Mouse (Mus musculus): ENCODE results near the gene Pcsk2. TPM values are rescaled to one million over a fixed set of nuclear protein-coding genes. Genes with fewer than 3 reads are reported as not detected.

Gene Pcsk2
- total RNA-seq, 2 experiments from 2014 or later = 4.5 to 6.5 TPM

DNA sequence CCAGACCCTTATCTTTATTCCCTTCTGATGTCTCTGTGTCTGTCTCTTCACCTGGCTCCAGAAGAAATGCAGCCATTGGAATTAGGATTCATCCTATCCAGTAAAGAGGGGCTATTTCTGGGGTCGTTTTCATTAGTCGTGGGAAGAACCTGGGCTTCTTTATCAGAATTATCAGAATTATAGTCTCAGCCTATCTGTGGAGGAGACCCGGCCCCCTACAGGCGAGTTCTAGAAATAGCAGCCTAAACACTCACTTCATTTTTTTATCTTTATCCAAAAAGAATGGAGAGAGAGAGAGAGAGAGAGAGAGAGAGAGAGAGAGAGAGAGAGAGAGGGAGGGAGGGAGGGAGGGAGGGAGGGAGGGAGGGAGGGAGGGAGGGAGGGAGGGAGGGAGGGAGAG is 177.3 kb downstream of the Pcsk2 start:
- no peak for DNase-seq (ENCODE audit: low spot score in 2 of 2)

DNA sequence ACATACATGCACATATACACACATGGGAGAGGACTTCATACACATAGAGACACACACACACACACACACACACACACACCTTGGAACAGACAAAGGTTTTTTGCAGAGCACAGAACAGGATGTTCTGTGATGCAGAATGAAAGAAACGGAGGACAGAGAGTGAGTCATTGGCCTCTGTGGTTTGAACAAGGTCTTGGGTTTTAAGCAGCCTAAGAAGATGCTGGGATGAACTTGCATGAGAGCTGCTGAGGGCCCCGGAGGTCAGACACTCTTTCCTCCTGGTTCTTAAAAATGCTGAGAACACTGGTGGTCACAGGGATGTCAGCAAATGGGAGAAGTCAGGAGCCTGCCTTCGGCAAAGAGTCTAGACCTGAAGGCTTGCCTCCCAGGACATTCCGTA is 178.1 kb downstream of the Pcsk2 start:
- no peak for DNase-seq (ENCODE audit: low spot score in 2 of 2)

DNA sequence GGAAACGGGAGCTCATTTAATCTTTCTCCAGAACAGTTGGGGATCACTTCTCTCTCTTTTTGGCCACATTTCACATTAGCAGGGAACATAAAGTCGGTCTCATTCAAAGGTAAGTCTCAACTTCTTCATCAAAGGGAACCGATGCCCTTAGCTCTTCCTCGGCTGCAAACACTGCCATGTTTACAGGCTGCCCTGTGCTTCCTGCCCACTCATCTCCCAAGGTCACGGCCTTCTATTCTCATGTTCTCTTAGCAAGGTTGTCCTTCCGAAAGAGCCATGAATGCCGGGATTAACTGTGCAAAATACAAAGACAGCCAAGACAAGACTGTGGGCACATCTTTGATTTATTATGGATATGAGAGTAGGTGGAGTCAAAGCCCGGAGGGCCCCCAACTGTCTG is 178.8 kb downstream of the Pcsk2 start:
- DNase-seq (ENCODE audit: low spot score in 2 of 2) = peak in 1 of 2 experiments; percentile 29

DNA sequence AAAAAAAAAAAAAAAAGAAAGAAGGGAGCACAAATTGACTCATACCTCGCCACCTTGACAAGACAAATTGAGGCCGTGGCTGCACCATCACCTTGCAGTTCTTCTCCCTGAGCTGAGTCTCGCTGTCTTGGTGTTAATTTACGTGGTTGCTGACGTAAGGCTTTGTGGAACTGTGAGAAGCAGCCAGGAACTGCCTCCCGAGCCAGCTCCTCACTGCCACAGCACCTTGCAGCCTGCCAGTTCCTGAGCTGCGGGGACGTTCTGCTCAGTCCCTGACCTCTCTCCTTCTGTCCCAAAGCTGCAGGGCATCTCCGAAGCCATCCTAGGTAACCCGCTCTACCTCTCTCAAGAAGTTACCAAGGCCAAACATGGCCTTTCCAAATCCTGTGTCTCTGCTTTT is 186.5 kb downstream of the Pcsk2 start:
- DNase-seq (ENCODE audit: low spot score in 2 of 2) = peak in 1 of 2 experiments; percentile 23

DNA sequence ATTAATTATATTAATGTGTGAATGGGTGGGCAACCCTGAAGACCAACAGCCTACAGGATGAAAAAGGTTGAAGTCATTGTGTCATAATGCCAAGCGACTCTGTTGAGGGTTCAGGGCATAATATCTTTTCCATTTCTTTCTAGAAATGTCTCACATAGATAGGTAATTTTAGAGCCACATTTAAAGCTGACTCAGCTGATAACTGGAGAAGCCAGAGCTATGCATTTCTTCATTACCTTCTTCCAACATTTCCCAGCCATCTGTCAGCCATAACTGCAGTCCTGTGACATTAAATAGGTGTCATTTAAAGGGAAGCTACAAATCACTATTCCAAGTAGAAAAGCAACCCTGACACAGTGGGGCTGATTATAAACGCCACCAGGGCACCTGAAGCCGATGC is 189.5 kb downstream of the Pcsk2 start:
- DNase-seq (ENCODE audit: low spot score in 2 of 2) = no peak

DNA sequence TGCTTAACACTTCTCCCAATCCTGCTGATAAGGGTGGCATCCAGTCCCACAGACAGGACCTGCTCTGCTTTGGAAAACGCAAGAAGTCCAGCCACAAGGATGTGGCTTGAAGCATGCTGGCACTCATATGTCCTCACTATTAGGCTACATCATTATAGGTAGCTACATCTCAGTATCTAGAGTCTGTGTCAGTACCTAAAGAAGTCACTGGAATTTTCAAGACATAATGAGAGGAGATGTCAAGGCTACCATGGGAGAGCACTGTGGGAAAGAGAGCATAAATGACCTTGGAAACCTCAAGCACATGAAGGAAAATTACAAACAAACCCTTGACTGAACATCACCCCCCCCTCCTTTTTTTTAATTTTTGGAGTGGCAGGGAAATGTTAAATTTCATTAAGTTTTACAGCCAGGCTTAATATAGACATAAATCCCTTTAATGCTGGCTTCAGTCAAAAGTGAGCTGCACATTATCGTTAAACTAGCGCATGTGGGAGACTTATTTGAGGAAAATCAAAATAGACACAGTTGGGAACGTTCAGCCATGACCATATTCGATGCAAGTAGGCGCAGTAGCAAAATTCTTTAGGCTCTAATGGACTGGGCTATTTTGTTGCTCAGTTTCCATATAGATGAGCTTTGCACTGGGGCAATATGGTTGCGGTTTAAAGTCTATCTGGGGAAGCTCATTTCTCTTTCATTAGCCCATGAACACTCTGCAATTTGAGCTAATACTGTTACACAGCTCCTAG is 193.7 kb downstream of the Pcsk2 start:
- no peak for DNase-seq (ENCODE audit: low spot score in 2 of 2)

DNA sequence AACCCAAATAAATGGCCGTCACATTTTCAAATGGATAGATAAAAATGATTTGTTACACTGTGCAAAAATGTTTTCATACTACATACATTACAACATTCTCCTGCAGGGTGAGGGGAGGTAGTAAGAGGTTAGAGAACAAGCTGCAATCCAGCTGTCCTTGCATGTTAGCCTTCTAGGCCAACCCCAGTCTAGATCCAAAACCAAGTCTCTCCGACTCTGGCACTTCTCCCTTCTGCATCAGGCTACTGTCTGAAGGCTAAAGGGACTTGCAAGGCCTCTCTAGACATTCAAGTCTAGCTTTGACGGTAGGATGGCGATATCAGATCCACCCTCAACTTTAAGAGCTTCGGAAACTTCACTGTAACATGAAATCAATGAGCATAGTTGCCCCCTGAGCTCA is 196.5 kb downstream of the Pcsk2 start:
- DNase-seq (ENCODE audit: low spot score in 2 of 2) = no peak

DNA sequence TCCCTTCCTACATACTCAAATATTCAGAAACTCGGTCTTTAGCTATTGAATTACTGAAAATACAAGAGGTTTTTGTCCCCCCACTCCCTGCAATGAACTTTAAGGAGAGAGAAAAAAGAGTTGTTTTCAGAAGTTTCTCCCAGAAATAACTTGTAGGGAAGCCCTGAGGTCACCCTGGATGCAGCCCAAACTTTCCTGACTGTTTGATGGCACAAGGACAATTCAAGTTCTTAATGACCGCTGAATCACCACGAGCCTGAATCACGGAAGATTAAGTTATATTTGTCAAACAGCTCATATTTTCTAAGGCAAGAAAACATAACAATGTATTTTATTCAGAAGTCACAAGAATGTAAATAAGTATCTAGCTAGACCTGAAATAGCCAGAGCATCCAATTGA is 197.1 kb downstream of the Pcsk2 start:
- DNase-seq (ENCODE audit: low spot score in 2 of 2) = no peak

DNA sequence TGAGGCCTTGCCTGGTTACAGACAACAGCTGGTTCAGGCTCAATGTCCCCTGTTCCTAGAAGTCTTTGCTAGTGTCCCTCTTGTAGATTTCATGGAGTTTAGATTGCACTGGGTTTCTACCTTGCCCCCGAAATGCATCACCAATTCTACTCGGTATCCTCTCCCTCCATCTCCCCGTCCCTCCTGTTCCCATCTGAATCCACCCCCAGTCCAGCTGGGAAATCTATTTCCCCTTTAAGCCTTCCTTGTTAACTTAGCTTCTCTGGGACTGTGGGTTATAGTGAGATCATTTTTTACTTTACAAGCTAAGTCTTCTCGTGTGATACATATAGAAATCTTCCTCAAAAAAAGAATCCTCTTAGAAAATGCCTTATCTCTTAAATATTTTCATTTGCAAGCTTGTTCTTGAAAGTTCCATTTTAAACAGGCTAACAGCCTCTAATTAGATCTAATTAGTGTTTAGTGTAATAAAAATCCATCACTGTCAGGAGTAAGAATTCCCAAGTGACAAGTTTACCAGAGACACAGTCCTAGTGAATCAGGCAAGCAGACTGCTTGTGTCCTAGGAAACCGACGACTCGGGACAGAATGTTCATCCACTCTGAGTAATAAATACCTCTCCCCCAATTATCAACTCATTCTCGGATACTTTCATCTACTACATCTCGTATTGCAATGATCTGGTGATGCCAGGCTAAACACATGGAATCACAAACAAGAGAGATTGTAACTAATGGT is 206.3 kb downstream of the Pcsk2 start:
- no peak for DNase-seq (ENCODE audit: low spot score in 2 of 2)

DNA sequence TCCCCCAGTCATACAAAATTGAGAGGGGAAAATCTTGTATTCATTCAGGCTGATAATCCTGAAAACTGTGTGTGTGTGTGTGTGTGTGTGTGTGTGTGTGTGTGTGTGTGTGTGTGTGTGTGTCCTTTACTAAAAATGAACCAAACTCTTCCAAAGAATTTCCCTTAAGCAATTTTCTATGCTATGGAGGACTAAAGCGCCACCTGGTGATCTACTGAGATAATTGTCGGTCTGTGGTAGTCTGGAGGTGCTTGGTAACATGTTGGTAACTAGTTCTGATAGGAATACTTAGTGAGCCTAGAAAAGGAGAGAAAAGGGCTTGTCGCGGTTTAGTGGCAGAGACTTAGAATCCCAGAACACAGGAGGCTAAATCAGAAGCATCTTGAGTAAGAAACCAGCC is 230.5 kb downstream of the Pcsk2 start:
- DNase-seq (ENCODE audit: low spot score in 2 of 2) = peak in 1 of 2 experiments; percentile 37

DNA sequence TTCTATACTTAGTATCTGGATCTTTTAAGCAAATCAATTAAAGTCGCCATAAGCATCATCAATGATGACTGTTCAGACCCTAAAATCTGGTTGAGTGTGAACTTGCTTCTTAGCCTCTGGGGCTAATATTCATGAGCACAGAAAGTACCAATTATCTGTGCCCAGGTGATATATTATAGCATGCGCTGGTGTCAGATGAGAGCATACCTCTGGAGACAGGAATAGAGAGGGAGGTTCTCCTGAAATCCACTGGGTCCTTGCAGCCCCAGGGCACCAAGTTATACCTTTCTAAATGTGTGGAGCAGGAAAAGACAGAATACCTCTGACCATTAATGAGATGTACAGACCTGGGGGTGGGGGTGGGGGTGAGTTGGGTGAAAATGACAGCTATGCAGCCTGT is 234.4 kb downstream of the Pcsk2 start:
- DNase-seq (ENCODE audit: low spot score in 2 of 2) = no peak

DNA sequence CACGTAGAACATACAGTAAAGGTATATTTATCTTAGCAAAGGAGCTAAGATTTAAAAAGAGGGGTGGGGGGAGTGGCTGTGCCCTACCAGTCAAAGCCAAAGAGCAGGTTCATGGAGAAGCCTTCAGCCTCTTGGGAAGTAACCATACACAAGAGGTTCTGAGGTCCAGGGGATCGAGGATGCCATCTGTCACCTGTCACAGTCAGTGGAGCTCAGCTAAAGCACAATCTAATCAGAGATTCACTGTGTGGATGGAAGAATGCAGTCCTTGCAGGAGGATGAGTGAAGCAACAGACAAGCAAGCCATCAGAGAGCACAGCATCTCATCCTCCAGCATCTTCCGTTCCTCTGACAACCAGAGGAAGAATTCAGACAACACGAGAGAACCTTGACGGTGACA is 244.0 kb downstream of the Pcsk2 start:
- no peak for DNase-seq (ENCODE audit: low spot score in 2 of 2)

DNA sequence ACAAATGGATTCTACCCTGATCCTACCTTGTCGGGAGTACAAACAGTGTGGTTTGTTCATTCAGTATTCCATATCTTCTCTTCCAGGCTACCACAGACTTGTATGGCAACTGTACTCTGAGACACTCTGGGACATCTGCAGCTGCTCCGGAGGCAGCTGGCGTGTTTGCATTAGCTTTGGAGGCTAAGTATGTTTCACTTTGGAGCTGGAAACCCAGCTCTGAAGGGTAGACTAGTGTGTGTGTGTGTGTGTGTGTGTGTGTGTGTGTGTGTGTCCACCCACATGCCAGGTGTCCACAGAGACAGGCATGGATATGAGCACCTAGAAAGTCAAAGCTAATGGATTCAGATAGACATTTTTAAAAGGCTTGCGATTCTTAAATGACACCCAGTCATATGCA is 249.9 kb downstream of the Pcsk2 start:
- DNase-seq (ENCODE audit: low spot score in 2 of 2) = no peak

DNA sequence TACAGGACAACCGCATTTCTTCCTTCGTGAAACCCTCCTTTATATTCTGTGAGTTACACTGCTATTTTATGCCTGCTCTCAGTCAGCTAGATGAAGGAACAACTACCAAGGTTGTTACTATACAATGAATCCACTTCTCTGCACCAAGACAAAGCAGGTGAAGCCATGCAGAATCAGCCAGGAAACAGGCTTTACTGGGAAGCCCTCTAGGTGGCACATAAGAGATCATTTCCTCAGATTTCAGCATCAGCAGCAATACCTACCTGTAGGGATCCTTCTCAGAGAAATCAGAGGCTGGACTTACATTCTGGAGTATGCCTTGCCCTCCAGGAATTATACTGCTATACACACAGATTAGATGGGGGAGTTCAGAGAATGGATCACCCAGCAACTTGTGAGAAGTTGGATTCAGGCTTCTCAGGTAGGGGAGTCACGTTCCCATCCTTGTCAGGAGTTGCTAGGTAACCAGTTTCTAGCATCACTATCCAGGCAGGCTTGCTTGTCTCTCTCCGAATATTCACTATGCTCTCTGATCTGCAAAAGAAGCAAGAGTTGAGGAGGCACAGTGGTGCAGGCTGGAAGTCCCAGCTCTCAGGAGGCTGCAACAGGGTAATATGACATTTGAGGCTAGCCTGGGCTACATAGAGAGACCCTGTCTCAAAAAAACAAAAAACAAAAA is 250.5 kb downstream of the Pcsk2 start:
- no peak for DNase-seq (ENCODE audit: low spot score in 2 of 2)

DNA sequence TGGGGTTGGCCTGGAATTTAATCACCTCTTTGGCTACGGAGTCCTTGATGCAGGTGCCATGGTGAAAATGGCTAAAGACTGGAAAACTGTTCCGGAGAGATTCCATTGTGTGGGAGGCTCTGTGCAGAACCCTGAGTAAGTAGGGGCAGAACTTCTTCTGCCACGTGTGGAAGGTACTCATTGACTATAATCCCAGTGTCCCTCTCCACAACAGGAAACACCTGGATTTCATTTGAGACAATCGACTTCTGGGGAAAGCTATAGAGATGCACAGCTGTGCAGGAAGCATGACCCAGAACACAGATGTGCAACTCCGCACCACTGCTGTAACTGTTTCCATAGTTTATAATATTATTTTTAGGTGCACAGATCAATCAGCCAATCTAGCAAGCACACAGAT is 255.1 kb downstream of the Pcsk2 start:
- no peak for DNase-seq (ENCODE audit: low spot score in 2 of 2)

DNA sequence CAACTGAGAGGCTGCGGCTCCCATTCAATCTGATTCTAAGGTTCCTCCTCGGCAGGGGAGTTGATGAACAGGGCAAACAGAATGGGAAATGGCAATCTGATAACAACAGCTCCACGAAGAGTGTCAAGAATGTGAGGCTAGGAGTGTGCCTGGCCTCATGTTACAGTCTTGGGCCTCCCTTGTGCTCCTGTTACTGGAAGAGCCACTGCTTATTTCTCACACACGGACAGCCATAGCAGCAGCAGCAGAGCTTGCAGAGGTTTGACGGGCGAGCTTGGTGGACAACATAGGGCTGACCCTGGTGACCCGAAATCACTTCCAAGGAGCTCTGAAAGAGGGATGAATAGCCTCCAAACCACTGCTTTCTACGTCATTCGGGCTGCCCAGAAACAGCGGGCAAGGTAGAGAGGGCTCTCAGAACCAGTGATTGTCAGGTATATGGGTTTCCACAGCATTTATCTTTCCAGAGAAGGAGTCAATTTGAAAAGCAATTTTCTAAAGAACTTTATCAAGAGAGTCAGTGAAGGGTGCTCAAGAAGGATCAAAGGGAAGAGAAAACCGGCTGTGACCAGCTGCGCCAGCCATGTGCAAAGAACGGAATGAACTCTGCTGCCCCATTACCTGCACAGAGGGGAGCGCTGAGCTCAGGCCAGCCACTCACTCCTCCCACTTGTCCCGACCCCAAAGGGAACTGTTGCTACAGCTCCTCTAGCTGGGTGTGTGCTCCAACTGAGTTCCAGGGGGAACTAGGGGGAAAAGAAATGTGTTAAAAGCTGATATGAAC is 260.4 kb downstream of the Pcsk2 start:
- DNase-seq (ENCODE audit: low spot score in 2 of 2) = no peak

DNA sequence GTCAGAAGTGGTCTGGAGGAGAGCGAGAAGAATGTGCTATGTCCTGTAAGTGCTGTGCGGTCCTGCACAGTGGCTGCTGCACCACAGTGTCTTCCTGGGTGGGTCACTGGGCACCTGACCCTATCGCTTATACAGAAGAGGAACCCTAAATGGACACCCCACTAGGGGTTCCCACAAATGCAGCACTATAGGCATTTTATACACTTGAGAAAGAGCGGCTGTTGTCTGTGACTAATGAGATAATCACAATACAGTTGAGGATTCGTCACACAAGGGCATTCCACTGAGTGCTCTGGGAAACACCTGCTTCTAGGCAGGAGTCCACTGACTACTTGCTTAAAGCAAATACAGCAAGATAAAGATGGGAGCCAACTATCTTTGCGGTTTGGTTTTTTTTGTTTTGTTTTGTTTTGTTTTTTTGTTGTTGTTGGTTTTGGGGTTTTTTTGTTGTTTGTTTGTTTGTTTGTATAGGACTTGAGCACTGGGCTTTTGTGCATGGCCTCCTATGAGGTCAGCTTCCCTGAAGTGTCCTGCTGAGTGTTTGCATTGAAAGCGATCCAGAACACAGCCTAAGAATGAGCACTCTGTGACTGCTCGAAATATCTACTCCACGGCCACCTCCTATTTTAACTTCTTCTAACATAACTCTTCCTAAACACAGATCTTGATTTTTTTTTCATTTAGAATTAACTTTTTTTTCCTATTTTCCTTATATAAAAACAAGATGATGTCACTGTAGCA is 261.1 kb downstream of the Pcsk2 start:
- no peak for DNase-seq (ENCODE audit: low spot score in 2 of 2)

DNA sequence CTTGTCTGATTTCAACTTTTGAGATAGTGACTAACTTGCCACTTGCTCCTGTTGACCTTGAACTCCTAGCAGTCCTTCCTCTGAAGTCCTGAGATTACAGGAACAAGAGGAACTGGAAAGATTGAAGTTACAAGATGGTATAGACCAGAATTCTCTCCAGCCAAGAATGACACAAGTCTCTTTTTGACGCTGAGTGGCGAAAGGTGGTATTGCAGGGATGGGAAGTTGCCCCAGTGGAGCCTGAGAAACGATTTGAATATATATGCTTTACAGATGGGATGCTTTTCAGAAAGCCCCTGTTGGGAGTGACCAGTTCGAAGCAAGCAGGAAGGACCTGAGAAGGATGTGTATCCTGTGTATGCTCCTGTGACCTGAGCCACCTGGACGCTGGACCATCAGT is 262.8 kb downstream of the Pcsk2 start:
- no peak for DNase-seq (ENCODE audit: low spot score in 2 of 2)

DNA sequence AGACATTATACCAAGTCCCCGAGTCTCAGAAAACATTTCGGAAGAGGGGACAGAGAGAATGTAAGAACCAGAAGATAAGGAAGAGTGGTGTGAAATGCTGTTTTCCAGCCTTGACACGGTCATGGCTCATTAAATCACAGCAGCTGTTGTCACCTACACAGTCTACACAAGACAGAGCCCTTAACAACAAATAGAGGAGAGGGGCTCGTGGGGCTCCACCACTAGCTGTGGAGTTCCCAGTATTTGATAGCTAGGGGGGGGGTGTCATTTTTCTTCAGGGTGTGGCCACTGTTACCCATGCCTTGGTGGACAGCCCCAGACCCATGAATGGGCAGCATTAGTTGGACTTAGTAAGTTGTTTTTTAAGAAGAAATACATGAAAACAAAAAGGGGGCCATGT is 266.3 kb downstream of the Pcsk2 start:
- DNase-seq (ENCODE audit: low spot score in 2 of 2) = no peak

DNA sequence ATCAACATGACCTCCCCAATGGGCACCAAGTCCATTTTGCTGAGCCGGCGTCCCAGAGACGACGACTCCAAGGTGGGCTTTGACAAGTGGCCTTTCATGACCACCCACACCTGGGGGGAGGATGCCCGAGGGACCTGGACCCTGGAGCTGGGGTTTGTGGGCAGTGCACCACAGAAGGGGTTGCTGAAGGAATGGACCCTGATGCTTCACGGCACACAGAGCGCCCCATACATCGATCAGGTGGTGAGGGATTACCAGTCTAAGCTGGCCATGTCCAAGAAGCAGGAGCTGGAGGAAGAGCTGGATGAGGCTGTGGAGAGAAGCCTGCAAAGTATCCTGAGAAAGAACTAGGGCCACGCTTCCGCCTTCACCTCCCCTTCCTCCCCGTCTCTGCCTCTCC is 267.5 kb downstream of the Pcsk2 start:
- no peak for DNase-seq (ENCODE audit: low spot score in 2 of 2)

DNA sequence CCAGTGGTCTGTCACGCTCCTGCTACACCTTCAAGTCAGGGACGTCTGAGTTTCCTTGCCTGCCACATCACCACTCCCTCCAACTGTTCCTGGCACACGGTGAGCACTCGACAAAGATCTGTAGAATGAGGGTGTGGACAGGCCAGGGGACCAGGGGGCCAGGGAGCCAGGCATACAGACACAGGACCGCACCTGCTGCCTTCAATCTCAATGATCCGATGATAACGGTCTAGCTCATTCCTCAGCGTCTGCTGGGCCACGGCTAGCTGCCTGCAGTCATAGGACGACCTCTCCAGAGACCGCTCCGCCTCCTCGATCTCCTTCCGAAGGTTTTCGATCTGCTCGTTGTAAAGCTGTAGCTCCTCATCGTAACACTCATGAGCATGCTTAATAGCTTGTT is 285.7 kb downstream of the Pcsk2 start:
- no peak for DNase-seq (ENCODE audit: low spot score in 2 of 2)

Measured in adrenal gland, adult 18-20 months (tissue).